Mouse (Mus musculus): ENCODE results near the gene Sgpp1. TPM values are rescaled to one million over a fixed set of nuclear protein-coding genes. Genes with fewer than 3 reads are reported as not detected.

Gene Sgpp1
- 28.4 and 38.1 TPM in 2 replicates for total RNA-seq (2014; rRNA removed; ENCODE audit: low replicate concordance)
- polyA plus RNA-seq (2015; fragmentation: Nextera tagmentation; extraction: Ambion mirVana): 10.2 and 10.4 TPM in 2 replicates

- Histone ChIP-seq H3K27me3 (ENCODE audit: control insufficient read depth, insufficient read depth, low read length) (no peaks in the 10 kb centered on the region), H3K9me3 (replicated peaks; ENCODE audit: control insufficient read depth, low read length) (no peaks in the 10 kb centered on the region), H3K4me1 (ENCODE audit: control insufficient read depth, insufficient read depth) (peaks cover 12% of the 10 kb centered on the region), H3K9ac (replicated peaks; ENCODE audit: low read depth, low read length) (peak within 1 kb of the TSS; percentile 85), H3K27ac (ENCODE audit: low read depth) (peak within 1 kb of the TSS; percentile 78), H3K4me2 (ENCODE audit: low read depth, low read length) (peak within 1 kb of the TSS; percentile 97), H3K36me3 (replicated peaks; ENCODE audit: control insufficient read depth, insufficient read depth, low read length) (no peaks in the 10 kb centered on the region), H3K4me3 (ENCODE audit: low read depth, low read length) (peak within 1 kb of the TSS; percentile 79)
- ATAC-seq (ENCODE audit: insufficient read depth, low read depth): peak; percentile 94
- no peak for TF ChIP-seq EP300 (IDR thresholded peaks at IDR 0.05; ENCODE audit: low read depth)
- TF ChIP-seq CTCF (IDR thresholded peaks at IDR 0.05; ENCODE audit: low read depth): no peak
- DNase-seq (ENCODE audit: low spot score): peak; percentile 86
- WGBS: 1% methylated on average over 98 of the region's 105 CpGs
Observed at GRCm38 (mm10) chr12:75735246-75736200, at the start of gene Sgpp1. Gene Sgpp1 (minus strand): TSS chr12:75735729.

DNA sequence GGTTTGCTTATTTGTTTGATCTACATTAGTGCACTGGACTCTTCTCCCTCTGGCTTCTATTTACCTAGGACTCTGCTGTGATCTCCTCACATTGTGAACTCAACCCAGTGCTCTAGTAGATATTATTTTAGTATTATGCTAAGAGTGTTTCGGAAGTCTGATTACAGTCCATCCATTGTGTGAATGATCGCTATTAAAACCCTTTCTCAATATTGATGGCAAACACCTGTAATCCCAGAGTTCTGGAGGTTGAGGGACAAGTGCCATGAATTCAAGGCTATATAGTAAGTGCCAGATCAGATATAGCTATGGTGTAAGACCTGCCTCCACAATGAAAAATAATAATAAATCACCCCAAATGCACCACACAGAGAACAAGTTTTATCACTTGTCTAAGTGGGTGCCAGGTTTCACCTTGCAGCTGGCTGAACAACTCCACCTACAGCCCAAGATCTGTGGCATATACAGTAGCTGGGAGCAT, 48.8 kb upstream of the Sgpp1 start:
- no peaks in the 10 kb centered on the region for H3K9me3 ChIP-seq (replicated peaks; ENCODE audit: control insufficient read depth, low read length)
- no peak overlapping the region for H3K4me3 ChIP-seq (ENCODE audit: low read depth, low read length)
- WGBS: 84% methylated on average over 2 of the region's 2 CpGs
- TF ChIP-seq CTCF (IDR thresholded peaks at IDR 0.05; ENCODE audit: low read depth): no peak
- no peak for TF ChIP-seq EP300 (IDR thresholded peaks at IDR 0.05; ENCODE audit: low read depth)
- H3K4me1 ChIP-seq (ENCODE audit: control insufficient read depth, insufficient read depth): no peaks in the 10 kb centered on the region
- ATAC-seq (ENCODE audit: insufficient read depth, low read depth): no peak
- H3K9ac ChIP-seq (replicated peaks; ENCODE audit: low read depth, low read length): no peak overlapping the region
- no peak overlapping the region for H3K4me2 ChIP-seq (ENCODE audit: low read depth, low read length)
- no peak overlapping the region for H3K27ac ChIP-seq (ENCODE audit: low read depth)
- DNase-seq (ENCODE audit: low spot score): no peak
- H3K27me3 ChIP-seq (ENCODE audit: control insufficient read depth, insufficient read depth, low read length): no peaks in the 10 kb centered on the region
- H3K36me3 ChIP-seq (replicated peaks; ENCODE audit: control insufficient read depth, insufficient read depth, low read length): no peaks in the 10 kb centered on the region

DNA sequence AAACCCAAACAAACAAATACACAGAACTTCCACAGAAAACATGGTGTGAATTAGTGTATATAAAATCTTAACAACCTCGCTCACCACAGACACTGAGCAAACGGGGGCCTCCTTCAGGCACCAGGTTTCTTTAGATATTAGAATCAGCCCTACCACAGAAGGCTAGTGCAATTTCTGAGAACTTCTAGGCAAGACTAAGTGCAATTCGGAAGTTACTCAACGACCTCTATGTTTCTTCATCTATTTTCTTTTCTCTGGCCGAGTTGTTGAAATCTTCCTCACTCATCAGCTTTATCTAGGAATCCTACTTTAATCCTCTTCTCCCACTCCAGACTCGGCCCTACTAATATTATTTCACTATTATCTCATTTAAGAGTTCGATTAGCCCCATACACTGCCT, 46.5 kb upstream of the Sgpp1 start:
- Histone ChIP-seq H3K4me3 (ENCODE audit: low read depth, low read length) (no peak overlapping the region), H3K4me2 (ENCODE audit: low read depth, low read length) (no peak overlapping the region), H3K9ac (replicated peaks; ENCODE audit: low read depth, low read length) (no peak overlapping the region), H3K27ac (ENCODE audit: low read depth) (no peak overlapping the region), H3K36me3 (replicated peaks; ENCODE audit: control insufficient read depth, insufficient read depth, low read length) (no peaks in the 10 kb centered on the region), H3K4me1 (ENCODE audit: control insufficient read depth, insufficient read depth) (no peaks in the 10 kb centered on the region), H3K9me3 (replicated peaks; ENCODE audit: control insufficient read depth, low read length) (0 out of 2 replicates have a peak, but pooled peaks cover 3% of the 10 kb centered on the region), H3K27me3 (ENCODE audit: control insufficient read depth, insufficient read depth, low read length) (no peaks in the 10 kb centered on the region)
- 56% methylated on average over 7 of the region's 7 CpGs for WGBS
- DNase-seq (ENCODE audit: low spot score) (no peak), ATAC-seq (ENCODE audit: insufficient read depth, low read depth) (no peak)
- TF ChIP-seq CTCF (IDR thresholded peaks at IDR 0.05; ENCODE audit: low read depth) (no peak), EP300 (IDR thresholded peaks at IDR 0.05; ENCODE audit: low read depth) (no peak)

DNA sequence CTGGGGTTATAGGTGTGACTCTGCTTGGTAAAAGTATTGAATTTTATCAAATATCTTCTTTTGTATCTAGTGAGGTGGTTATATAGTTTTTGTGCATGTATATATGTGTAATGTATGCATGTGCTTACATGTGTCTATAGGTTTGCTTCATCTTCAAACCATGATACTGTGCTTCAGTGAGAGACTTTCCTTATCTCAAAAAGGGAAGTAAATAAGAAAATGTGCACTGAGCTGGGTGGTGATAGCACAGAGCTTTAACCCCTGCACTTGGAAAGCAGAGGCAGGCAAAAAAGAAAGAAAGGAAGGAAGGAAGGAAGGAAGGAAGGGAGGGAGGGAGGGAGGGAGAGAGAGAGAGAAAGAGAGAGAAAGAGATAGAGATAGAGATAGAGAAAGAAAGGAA, 45.9 kb upstream of the Sgpp1 start:
- no peak for DNase-seq (ENCODE audit: low spot score)

DNA sequence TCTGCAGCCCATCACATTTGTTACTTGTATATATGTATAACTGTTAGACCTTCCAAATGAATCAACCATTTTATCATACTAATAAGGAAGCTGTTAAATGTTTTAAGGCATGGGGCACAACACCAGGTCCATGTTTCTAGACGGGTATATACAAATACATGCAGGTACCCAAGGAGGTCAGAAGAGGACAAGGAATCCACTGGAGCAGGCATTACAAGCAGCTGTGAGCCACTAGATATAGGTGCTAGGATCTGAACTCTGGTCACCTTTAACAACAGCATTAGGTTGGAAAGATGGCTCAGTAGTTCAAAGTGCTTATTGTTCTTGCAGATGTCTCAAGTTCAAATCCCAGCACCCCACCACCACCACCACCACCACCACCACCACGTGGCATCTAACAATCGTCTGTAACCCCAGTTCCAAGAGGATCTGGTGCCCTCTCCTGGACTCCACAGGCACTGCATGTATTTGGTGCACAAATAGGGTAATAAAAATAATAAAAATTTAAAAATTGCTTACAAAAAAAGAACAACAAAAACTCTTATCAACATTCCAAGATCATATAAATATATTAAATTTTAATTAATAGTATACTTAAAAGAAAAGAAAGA, 37.0 kb upstream of the Sgpp1 start:
- no peaks in the 10 kb centered on the region for H3K36me3 ChIP-seq (replicated peaks; ENCODE audit: control insufficient read depth, insufficient read depth, low read length)
- H3K4me2 ChIP-seq (ENCODE audit: low read depth, low read length): no peak overlapping the region
- 0 out of 2 replicates have a peak, but pooled peaks cover 3% of the 10 kb centered on the region for H3K9me3 ChIP-seq (replicated peaks; ENCODE audit: control insufficient read depth, low read length)
- DNase-seq (ENCODE audit: low spot score) (peak; percentile 28), ATAC-seq (ENCODE audit: insufficient read depth, low read depth) (no peak)
- H3K27me3 ChIP-seq (ENCODE audit: control insufficient read depth, insufficient read depth, low read length): no peaks in the 10 kb centered on the region
- no peaks in the 10 kb centered on the region for H3K4me1 ChIP-seq (ENCODE audit: control insufficient read depth, insufficient read depth)
- no peak overlapping the region for H3K27ac ChIP-seq (ENCODE audit: low read depth)
- H3K4me3 ChIP-seq (ENCODE audit: low read depth, low read length): no peak overlapping the region
- H3K9ac ChIP-seq (replicated peaks; ENCODE audit: low read depth, low read length): no peak overlapping the region
- whole genome bisulfite sequencing: 24% methylated on average over 3 of the region's 3 CpGs
- no peak for TF ChIP-seq EP300 (IDR thresholded peaks at IDR 0.05; ENCODE audit: low read depth)
- peak; percentile 76 for TF ChIP-seq CTCF (IDR thresholded peaks at IDR 0.05; ENCODE audit: low read depth)

More for the DNA sequence above, 45.9 kb upstream of the Sgpp1 start:
- no peak for ATAC-seq (ENCODE audit: insufficient read depth, low read depth)
- Histone ChIP-seq H3K4me2 (ENCODE audit: low read depth, low read length) (no peak overlapping the region), H3K4me1 (ENCODE audit: control insufficient read depth, insufficient read depth) (no peaks in the 10 kb centered on the region), H3K9me3 (replicated peaks; ENCODE audit: control insufficient read depth, low read length) (0 out of 2 replicates have a peak, but pooled peaks cover 3% of the 10 kb centered on the region), H3K36me3 (replicated peaks; ENCODE audit: control insufficient read depth, insufficient read depth, low read length) (no peaks in the 10 kb centered on the region), H3K4me3 (ENCODE audit: low read depth, low read length) (no peak overlapping the region), H3K27me3 (ENCODE audit: control insufficient read depth, insufficient read depth, low read length) (no peaks in the 10 kb centered on the region), H3K9ac (replicated peaks; ENCODE audit: low read depth, low read length) (no peak overlapping the region), H3K27ac (ENCODE audit: low read depth) (no peak overlapping the region)
- no peak for TF ChIP-seq EP300 (IDR thresholded peaks at IDR 0.05; ENCODE audit: low read depth)
- TF ChIP-seq CTCF (IDR thresholded peaks at IDR 0.05; ENCODE audit: low read depth): no peak

Measured in heart, postnatal 0 days (tissue).